Mouse (Mus musculus) urinary bladder, adult 18-20 months (tissue): Measurements from ENCODE around the gene Arid1b.
A peak's percentile ranks its signal among the peaks of the same experiment; 100 is the strongest.

ENCODE experiments used
- DNase-seq, 2 experiments: peaks; one replicate each; pipeline ENCODE4 v3.0.0; 2022; ENCODE audit warnings: low spot score in 2 of 2, mixed read lengths in 2 of 2

Gene Arid1b

DNA sequence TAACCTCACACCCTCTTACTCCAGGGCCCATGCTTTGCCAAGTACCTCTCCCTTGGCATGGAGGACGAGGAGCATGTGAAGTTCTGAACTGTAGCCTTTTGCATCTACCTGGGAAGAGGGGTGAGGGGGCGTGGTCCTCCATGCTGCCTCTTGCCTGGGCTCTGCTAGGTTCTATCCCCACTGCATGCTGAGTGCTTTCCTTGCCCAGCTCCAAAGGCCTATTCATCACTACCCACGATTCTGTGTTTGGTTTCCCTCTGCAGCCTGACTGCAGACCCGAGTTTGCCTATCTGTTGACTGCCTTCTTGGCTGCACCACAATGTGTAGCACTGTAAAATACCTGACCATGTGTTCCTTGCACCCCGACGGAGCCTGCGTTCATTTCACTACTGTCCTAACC lies 194.3 kb downstream of the Arid1b start:
- no peak for DNase-seq

DNA sequence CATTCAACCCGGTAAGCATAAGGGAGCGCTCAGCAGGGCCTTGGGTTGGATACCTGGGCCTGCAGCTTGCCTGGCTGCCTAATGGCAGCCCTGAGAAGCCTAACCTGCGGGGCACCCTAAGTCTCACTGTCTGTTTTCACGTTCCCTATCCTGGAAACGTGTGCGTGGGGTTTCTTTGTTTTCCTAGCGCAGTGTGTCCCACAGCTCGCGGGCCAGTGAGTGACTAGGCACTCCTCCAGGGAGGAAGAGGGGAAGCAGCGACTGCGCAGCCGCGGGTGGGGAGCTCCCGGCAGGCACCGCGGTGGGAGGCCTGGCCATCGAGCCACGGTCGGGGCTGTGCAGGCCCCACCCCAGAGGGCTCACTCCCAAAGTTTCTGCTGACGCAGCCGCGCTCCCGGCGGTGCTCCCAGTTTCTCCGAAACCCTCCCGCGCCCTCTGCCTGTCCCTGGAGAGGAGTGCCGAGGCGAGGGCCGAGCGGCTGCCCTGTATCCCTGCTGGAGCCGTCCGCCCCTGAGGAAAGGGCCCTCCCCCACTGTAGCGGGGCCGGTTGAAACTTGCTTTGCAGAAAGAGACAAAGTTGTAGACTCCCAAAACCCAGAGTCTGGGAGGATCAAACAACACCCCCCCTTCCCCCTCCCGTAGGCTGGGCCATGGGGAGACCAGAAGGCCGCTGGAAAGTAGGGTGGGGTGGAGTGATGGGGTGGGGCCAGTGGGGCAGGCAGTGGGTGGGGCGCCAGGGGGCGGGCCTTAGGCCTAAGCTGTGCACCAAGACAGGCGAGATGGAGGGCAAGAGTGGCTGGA lies 195.6 kb downstream of the Arid1b start:
- peak; percentile 90 to 96 for DNase-seq

DNA sequence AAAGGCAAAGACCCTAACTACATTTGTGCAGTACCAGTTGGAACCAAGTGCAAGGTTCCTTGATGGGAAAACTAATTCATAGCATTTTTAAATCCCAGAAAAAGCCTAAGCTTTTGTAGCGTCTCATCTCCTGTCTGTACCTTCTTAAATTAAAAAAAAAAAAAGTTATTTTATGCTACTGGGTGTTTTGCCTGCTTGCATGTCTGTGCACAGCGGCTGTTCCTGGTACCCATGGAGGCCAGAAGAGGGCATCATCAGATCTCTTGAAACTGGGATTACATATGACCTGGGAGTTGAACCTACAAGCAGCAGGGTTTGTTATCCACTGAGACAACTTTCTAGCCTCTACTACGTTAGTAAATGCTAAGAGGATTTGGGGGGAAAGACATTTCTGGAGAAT lies 196.2 kb downstream of the Arid1b start:
- no peak for DNase-seq

DNA sequence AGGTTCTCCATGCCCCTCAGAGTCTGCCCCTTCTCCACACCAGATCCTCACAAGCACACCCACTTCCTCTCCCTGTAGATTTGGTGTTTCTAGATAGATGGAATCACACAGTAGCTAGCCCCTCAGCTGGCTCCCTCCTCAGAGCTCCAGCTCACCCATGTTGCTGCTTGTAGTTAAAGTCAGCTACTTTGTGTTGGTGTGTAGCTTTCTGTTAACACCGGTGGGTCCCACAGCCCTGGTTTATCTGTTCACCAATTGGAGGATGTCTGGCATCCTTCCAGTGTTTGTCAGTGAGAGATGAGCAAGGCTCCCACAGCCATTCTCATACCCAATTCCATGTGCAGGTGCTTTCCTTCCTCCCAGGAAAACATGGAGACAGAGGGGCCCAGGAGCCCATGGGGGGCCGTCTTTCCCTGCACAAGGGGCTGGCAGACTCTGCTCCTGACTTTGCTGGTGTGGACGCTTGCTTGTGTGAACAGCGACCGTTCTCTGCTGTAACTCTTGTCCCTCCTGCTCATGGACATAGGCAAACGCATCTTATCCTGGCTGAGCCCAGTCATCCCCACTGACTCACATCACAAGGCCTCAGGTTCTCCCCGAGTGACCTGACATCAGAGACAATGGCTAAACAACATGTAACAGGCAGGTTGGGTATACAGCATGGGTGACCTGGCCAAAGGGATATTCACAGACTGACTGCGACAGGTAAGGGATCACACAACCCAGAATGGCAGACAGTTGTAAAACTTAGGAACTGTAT lies 200.2 kb downstream of the Arid1b start:
- DNase-seq, result no peak

DNA sequence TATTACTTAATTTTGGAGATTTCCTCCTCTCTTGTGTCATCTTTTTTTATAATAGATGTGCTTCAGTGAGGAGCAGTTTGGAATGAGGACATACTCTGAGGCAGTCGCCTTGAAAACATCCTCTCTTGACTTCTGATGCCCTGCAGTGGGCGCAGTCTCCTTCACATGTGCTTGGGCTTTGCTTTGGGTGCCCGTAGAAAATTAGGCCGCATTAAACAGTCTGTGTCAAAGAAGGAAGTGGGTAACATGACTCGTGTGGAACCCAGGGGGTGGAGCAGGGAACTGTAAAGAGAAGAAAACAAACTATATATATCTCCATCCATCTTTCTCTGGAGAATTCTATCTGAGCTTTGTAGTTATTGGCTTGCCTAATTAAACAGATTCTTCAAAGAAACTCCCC lies 201.3 kb downstream of the Arid1b start:
- DNase-seq, result no peak

DNA sequence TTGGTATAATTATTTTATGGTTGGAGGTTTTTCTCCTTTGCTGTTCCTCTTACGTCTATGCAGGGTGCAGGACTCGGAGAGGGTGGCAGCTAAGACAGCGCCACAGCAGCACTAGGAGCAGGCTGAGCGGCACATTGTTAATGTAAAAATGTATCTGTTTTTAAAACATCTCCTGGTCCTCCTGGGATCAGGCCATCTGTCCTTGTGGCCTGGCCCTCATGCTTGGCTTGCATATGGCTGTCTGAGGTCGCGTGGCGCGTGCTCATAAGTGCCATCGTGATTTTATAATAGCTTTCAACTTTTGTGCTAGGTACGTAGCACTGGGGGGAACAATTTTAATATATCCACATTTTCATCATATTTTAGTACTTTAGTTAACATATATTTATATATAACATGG lies 201.9 kb downstream of the Arid1b start:
- DNase-seq, result no peak

DNA sequence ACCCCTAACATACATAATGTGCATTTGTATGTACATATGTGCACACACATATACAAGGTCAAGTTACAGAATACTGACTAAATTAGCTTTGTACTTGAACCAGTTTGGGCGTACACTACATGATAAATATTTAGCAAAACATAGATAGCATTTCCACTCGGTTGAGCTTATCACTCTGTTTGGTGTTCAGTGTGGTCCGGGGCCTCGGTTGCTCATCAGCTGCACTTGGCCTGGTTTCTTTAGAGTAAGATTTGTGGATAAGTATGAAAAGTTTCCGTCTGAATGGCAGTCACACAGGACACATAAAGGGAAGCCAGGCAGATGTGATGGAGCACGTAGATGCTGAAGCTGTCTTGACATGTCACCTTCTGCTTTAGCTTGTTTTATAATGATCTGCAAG lies 202.4 kb downstream of the Arid1b start:
- DNase-seq, result no peak

DNA sequence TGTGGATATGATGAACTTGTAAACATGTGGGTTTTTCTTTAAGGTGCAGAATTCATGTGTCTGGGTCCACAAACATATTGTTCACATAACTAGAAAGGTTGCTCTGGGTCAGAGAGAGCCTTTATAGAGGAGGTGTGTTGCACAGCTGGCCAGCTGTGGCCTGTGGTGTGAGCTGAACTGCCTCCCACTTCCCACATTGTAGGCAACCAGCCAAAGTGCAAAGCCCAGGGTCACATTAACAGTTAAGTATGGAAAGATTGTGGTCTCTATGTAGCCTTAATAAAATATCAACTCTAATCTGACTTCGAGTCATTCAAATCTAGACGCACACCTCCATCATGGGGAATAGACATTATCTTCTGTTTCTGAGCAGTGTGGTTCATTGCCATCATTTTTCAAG lies 203.0 kb downstream of the Arid1b start:
- no peak for DNase-seq

DNA sequence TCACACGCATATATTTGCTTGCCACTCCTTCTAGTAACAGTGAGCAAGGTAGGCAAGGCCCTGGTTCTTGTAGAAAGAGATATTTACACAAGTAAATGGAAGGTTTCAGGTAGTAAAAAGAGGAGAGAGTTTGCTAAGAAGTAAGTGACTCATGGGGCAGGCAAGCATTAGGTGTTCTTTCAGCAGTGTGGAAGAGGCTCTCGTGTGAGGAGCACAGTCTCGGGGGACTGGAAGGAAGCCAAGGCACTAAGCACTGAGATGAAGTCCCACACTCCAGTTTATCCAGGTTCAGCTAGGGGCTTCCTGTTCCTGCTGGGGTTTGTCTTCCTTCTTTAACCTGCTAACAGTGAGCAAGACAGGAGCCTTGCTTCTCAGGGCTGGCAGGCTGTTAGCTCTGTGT lies 203.6 kb downstream of the Arid1b start:
- no peak for DNase-seq

DNA sequence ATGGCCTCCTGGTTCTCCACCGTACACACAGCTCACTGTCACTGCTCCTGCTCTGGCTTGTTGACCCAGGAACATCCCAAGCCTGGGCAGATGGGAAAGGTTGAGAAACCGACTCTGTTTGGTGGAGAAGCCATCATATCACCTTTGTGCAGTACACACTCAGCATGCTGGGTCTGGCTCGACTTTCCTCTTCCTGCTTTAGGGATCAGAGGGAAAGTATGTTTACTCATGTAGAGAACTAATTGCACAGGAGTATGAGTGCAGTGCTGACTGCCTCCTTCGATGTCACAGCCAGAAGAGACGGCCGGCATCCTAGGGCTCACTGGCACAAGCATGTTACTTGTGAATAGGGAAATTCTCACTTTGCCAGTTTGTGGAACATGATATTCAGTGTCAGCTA lies 204.1 kb downstream of the Arid1b start:
- DNase-seq, result no peak

DNA sequence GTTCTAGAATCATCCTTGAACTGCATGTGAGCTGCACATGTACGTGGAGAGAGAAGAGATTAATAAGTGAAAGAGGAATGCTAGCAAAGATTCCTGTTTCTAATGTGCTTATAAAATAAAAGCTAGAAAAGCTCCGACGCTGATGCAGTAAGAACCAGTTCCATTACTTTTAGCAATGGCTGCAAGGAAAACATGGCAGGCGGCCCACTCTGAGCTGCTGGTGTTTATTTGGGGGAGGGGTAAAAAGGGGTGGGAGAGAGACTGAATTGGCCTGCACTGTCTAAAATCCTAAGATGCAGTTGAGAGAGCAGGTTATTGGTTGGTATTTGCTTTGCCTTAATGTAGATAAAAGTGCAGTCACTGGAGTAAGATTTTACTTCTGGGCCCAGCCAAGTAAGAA lies 204.7 kb downstream of the Arid1b start:
- DNase-seq, result no peak

DNA sequence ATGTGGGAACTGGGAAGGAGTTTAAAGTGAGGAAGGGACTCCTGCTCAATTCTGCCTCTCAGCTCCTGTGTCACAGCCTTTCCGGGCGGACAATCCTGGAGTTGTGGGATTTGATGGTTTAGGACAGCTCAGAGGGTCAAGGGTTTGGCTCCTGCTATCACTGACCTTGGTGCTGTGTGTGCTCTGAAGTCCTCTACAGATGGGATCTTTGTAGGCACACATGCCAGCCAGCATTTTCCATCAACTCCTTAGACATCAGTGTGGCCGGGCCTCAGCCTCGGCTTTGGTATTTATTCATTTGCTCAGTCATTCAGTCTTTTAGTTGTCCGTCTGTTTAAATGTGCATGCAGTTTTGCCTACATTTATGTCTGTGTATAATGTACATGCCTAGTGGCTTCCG lies 206.5 kb downstream of the Arid1b start:
- no peak for DNase-seq

DNA sequence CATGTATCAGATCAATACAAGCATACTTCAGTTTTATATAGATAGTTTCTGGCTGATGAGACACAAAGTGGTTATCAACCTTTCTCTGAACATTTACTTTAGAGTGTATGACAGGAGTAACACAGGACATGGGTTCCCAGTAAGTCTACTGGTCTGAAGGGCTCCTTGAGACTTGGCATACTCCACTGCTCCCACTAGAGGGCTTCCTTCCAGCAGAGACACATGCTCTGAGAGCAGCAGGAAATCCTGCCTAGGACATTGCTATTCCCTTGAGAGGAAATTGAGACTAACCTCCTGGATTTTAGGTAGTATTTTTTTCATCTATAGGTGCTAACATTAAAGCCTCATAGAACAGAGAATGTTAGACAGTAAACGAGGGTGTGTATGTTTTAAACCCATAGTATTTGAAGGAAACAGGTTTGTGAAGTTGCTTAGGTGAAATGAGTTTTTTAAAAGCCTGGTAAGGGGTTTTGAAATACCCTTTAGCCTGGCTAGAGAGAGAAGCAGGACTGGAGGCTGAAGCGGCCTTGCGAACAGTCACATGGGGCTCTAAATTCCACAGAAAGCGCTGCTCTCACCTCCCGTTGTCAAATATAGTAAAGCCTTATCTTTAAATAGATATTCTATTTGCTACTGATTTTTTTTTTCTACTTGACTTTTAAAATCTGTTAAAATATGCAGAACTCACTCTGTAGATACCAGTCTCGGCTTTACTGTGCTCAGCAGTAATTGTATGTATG lies 207.9 kb downstream of the Arid1b start:
- no peak for DNase-seq

DNA sequence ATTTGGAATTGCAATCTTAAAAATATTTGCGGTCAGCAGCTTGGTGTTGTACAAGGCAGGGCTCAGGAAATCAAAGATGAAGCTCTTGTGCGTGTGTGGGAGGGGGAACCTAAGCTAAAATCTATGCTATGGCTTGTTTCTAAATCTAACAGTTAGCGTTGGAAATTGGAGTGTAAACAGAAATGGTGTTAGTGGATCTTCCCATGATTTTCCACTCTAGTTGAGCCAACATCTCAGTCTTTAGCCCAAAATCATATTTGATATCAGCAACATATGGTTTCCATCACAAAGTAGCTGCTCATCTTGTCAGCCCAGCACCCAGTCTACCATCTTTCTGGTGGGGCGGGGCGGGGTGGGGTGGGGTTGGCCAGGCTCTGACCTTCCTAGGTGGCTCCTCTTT lies 208.6 kb downstream of the Arid1b start:
- no peak for DNase-seq

DNA sequence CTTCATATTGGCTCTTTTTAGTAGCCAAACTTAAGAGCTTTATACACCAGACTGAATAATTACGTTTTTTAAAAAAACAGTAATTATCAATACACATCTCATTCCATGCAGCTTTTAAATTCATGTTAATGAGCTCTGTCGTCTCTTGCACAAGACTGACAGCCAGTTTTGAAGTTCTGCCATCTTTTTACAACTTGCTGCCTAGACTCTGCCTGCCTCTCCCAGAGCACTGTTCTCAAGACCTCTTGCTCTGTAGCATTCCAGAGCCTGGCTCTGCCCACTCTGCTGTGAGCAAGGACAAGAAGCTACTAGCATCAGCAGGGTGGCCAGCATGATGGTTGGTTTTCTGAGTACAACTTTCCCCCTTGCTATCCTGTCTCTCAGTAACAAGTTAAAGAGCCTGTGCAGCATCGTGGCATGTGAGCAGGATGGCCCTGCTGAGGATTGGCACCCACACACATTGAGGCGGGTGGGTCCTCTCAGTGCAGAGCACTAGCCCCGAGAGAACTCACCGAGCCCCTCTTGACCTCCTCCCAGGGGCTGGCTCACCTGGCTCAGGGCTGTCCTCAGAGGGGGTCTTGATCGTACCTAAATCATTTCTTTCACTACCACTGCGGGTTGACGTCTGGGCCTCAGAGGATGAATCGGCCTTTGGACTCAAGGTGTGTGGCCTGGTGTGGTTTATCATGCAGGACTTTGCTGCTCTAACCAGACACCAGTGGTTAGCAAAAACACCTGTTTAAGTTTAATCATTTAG lies 209.4 kb downstream of the Arid1b start:
- no peak for DNase-seq

DNA sequence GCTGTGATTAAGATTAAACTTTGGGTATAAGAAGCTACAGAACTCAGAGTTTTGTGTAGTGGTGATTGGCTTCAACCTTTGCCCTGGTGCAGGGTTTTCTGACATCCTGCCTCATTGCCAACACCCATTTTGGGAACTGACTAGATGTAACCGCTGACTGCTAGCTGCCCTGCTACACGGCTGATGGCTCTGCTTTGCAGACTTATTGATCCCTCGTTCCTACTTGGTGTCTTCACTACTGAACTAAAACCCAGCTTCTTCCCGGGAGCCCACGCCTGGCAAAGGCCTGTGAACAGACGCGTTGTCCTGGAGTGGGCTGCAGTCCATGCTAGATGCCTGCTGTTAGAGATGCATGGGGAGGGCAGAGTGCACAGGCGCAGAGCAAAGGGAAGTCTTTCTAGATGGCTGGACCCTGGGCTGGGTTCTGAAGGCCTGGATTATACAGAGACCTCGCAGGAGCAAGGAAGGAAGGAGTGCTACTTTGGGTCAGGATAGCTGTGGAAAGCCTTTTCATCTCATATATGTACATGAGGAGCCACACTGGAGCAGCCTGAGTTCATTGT lies 210.1 kb downstream of the Arid1b start:
- no peak for DNase-seq

DNA sequence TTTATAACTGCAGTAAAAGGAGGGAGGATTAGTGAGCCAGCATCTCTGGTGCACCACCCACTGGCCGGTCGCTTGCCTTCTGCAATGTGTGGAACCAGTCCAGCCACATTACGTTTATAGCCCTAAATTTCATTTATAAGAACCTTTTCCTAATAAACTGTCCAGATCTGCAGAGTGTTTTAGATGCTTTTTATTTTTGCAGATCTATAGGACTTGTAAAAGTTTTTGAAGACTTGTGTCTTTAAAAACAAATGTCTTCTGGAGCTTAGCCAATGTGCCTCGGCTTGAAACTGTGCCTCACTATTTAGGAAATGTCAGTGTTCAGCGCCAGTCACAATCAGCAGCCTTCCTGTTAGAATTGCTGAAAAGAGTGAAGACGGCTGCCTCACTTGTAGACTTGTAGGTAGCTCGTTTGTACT lies 211.0 kb downstream of the Arid1b start:
- DNase-seq, result no peak

DNA sequence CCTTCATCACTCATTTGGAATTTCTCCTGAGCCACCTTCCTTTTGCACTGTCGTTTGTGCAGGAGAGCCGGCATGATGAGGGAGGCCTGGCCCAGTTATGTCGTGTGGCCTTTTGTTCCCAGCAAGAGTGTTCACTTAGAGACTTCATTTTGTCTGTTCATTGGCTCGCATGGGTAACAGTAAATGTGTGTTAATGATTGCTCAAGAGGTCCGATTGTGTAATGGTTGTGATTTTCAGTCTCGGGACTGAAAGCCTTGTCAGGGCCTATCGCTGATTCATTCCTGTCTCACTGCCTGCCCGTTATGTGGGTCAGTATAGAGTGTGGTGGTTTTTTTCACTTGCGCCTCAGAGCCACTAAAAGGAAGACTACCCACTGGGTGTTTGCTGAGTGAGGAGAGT lies 212.6 kb downstream of the Arid1b start:
- DNase-seq, result peak in 1 of 2 experiments; percentile 37

DNA sequence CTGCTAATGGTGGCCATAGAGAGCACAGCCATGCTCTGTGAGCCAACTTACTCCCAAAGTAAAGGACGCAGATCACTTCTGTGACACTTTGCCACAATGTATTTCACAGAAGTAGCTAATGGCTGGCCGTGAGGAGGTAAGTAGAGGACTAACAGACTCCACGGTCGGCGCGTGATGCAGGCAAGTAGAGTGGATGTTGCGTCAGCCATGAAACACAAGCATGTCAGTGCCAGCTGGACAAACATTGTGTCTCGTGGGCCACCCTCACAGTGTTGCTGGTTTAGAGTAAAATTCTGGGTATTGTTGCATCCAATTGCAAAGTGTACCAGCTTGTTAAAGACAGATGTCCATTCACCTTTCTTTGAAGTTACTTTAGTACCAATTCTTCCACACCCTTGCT lies 213.7 kb downstream of the Arid1b start:
- DNase-seq, result no peak

DNA sequence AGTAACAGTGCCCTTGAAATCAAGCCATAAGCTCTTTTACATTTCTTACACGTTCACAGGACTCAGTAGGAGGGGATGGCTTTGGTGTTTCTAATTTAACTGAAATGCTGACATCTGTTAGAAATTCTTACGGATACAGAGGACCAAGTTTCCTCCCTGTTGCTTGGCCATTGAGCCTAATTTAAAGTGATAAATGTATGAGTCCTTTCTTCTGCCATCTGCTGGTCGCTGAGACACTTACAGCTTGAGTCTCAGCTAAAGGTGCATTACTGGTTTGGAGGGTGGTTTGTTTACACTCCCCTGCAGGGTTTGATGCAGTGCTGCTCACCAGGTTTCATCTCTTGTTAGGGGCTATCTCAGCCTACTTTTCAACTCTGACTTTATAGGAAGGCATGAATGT lies 214.2 kb downstream of the Arid1b start:
- no peak for DNase-seq

DNA sequence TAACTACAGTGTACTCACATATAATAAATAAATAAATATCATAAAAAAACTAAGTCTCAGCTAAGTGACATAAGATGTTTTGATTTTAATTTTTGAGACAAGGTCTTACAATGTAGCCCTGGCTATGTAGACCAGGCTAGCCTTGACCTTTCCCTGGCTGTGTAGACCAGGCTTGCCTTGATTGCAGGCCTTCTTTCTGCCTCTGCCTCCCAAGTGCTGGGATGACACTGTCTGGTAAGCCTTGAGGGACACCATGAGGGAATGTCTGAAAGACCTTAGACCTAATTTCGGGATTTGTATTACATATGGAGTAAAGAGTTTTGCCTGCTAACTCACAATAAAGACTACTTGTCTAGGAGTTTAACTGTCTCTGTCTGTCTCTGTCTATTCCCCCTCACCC lies 214.9 kb downstream of the Arid1b start:
- no peak for DNase-seq
